Comparison of ENCODE assay signal across 9 mouse cellular contexts in genomic region chr6:72740596-72741421, GRCm38 (mm10). TPM values are rescaled to one million over a fixed set of nuclear protein-coding genes. Genes with fewer than 3 reads are reported as not detected.
A peak's percentile ranks its signal among the peaks of the same experiment; 100 is the strongest.
DNase-seq lines count a peak whose midpoint lies in the region; ATAC-seq lines count a peak whose summit lies in the region.
"Had no signal": no experiment of that assay in that cellular context is flagged by ENCODE, and none has a peak within 500 bp of the region (broad histone marks: within the 10 kb centered on the region; RNA-seq: fewer than 3 reads in every experiment).

No protein-coding gene starts in this region.

- H3K4me3 ChIP-seq in heart, embryonic 15.5 days = peak overlapping the region; percentile 16; the same call in 1 of the 2 replicates
- no peak overlapping the region for H3K4me3 ChIP-seq in neural tube, embryonic 14.5 days (ENCODE audit: low read depth, low read length)

- peak overlapping the region; percentile 81 for H3K27ac ChIP-seq in heart, embryonic 15.5 days
- no peak overlapping the region for H3K27ac ChIP-seq in neural tube, embryonic 14.5 days (ENCODE audit: low read depth, low read length)

- H3K27me3 ChIP-seq in heart, embryonic 15.5 days = no peaks in the 10 kb centered on the region
- H3K27me3 ChIP-seq in neural tube, embryonic 14.5 days (ENCODE audit: control insufficient read depth, insufficient read depth, low read length) = no peaks in the 10 kb centered on the region

- peaks cover 56% of the 10 kb centered on the region for H3K4me1 ChIP-seq in heart, embryonic 15.5 days (replicated peaks)
- H3K4me1 ChIP-seq in neural tube, embryonic 14.5 days (ENCODE audit: control insufficient read depth, insufficient read depth, low read length) = peaks cover 8% of the 10 kb centered on the region; the same call in 1 of the 2 replicates

- no peaks in the 10 kb centered on the region for H3K9me3 ChIP-seq in heart, embryonic 15.5 days (replicated peaks)
- H3K9me3 ChIP-seq in neural tube, embryonic 14.5 days (ENCODE audit: control insufficient read depth, low read length) = no peaks in the 10 kb centered on the region
- H3K9me3 ChIP-seq: G1E had no signal

- peak; percentile 44 for DNase-seq in gastrocnemius, postnatal 10 days
- DNase-seq in gastrocnemius, adult 8-10 months (ENCODE audit: low spot score in 2 of 2) = no peak
- peak; percentile 24 for DNase-seq in adrenal gland, postnatal 25 days
- DNase-seq in kidney, postnatal 14 days = peak; percentile 61
- no peak for DNase-seq in layer of hippocampus, postnatal 10 days (ENCODE audit: low spot score in 2 of 2)

- peak overlapping the region; percentile 32; the same call in 1 of the 2 replicates for H3K9ac ChIP-seq in heart, embryonic 15.5 days
- H3K9ac ChIP-seq in neural tube, embryonic 14.5 days (replicated peaks; ENCODE audit: low read depth, low read length) = no peak overlapping the region

- peak; percentile 55 for ATAC-seq in heart, embryonic 15.5 days (replicated peaks; ENCODE audit: insufficient number of reproducible peaks, insufficient read depth, low FRiP score, low read depth)
- ATAC-seq in neural tube, embryonic 14.5 days (ENCODE audit: low read depth) = peak; percentile 49
- ATAC-seq in CD4-positive, CD25-positive, alpha-beta regulatory T cell, adult 4 months = no peak

- no peaks in the 10 kb centered on the region for H3K36me3 ChIP-seq in heart, embryonic 15.5 days
- H3K36me3 ChIP-seq in neural tube, embryonic 14.5 days (ENCODE audit: control insufficient read depth, insufficient read depth, low read length) = no peaks in the 10 kb centered on the region
- H3K36me3 ChIP-seq: G1E had no signal

- WGBS in heart, embryonic 15.5 days = 12% methylated on average over 20 of the region's 20 CpGs
- WGBS in neural tube, embryonic 14.5 days = 58% methylated on average over 20 of the region's 20 CpGs

- peak overlapping the region; percentile 55 for H3K4me2 ChIP-seq in heart, embryonic 15.5 days
- no peak overlapping the region for H3K4me2 ChIP-seq in neural tube, embryonic 14.5 days (ENCODE audit: low read depth, low read length)

RNA-seq across cellular contexts. Expression of gene Tcf7l1, which starts 48.2 kb away (rescaled TPM):
- total RNA-seq in gastrocnemius, postnatal 10 days (2021) = 10 to 100 TPM; 13.7 to 16.4 TPM
- 1 to 10 TPM; 3.0 to 5.0 (median 4.2) TPM for total RNA-seq in gastrocnemius, adult 8-10 months (2022)
- total RNA-seq in adrenal gland, postnatal 25 days (2021) = 10.0 and 13.1 TPM in 2 replicates
- polyA plus RNA-seq in heart, embryonic 15.5 days (2015; fragmentation: Nextera tagmentation; extraction: Ambion mirVana) = 12.6 and 19.5 TPM in 2 replicates
- polyA plus RNA-seq in neural tube, embryonic 14.5 days (2014; fragmentation: Nextera tagmentation; extraction: Ambion mirVana) = 5.2 and 8.0 TPM in 2 replicates
- 1 to 10 TPM; 6.0 TPM for total RNA-seq in layer of hippocampus, postnatal 10 days (2021)
- polyA plus RNA-seq in CD4-positive, CD25-positive, alpha-beta regulatory T cell, adult 4 months (2017; shearing (Covaris generic)) = 1 to 10 TPM; 2.0 to 2.3 TPM
- polyA plus RNA-seq: G1E had no signal

Comparison
In these comparisons a context has a peak if more than half of its experiments do, and no peak if none do; other contexts are left out.
1. DNase-seq: peak in gastrocnemius, postnatal 10 days (single experiment), adrenal gland, postnatal 25 days (single experiment) and kidney, postnatal 14 days (single experiment); none in gastrocnemius, adult 8-10 months (0 of 2) and layer of hippocampus, postnatal 10 days (0 of 2).